Mouse (Mus musculus) spleen, postnatal 36 days (tissue): Measurements from ENCODE around the gene Arap1.

ENCODE experiments used
- DNase-seq, 2 experiments: peaks; one replicate each; pipeline ENCODE4 v3.0.0; 2022; ENCODE audit warnings: low spot score in 2 of 2, mixed read lengths in 1 of 2

Gene Arap1

GRCm38 (mm10) chr7:101361767-101362166 lies 13.9 kb downstream of the Arap1 start:
- peak; percentile 60 to 66 for DNase-seq

GRCm38 (mm10) chr7:101362791-101363191 lies 14.9 kb downstream of the Arap1 start:
- peak; percentile 67 to 73 for DNase-seq

- no peak for DNase-seq
Observed at GRCm38 (mm10) chr7:101363914-101364313, 16.0 kb downstream of the Arap1 start.

GRCm38 (mm10) chr7:101367901-101368852 lies 20.3 kb downstream of the Arap1 start:
- no peak for DNase-seq

GRCm38 (mm10) chr7:101369666-101370065 lies 21.8 kb downstream of the Arap1 start:
- DNase-seq, result peak in 1 of 2 experiments; percentile 61

- no peak for DNase-seq
Observed at GRCm38 (mm10) chr7:101373082-101373481, 25.2 kb downstream of the Arap1 start.

- DNase-seq, result no peak
Observed at GRCm38 (mm10) chr7:101374155-101374554, 26.3 kb downstream of the Arap1 start.

- DNase-seq, result no peak
Observed at GRCm38 (mm10) chr7:101376701-101377340, 29.0 kb downstream of the Arap1 start.

- DNase-seq, result peak; percentile 92 to 93
Observed at GRCm38 (mm10) chr7:101377741-101378262, 29.9 kb downstream of the Arap1 start.

- no peak for DNase-seq
Observed at GRCm38 (mm10) chr7:101378285-101378684, 30.4 kb downstream of the Arap1 start.

GRCm38 (mm10) chr7:101378796-101379465 lies 31.1 kb downstream of the Arap1 start:
- DNase-seq, result no peak

GRCm38 (mm10) chr7:101379732-101380131 lies 31.9 kb downstream of the Arap1 start:
- DNase-seq, result no peak

- no peak for DNase-seq
Observed at GRCm38 (mm10) chr7:101381512-101381911, 33.6 kb downstream of the Arap1 start.

GRCm38 (mm10) chr7:101382378-101382777 lies 34.5 kb downstream of the Arap1 start:
- DNase-seq, result peak; percentile 69 to 79

GRCm38 (mm10) chr7:101383756-101384155 lies 35.9 kb downstream of the Arap1 start:
- no peak for DNase-seq

GRCm38 (mm10) chr7:101384931-101385330 lies 37.1 kb downstream of the Arap1 start:
- no peak for DNase-seq

GRCm38 (mm10) chr7:101385331-101385733 lies 37.5 kb downstream of the Arap1 start:
- no peak for DNase-seq

GRCm38 (mm10) chr7:101385866-101386452 lies 38.1 kb downstream of the Arap1 start:
- DNase-seq, result no peak

- DNase-seq, result no peak
Observed at GRCm38 (mm10) chr7:101389256-101389655, 41.4 kb downstream of the Arap1 start.

GRCm38 (mm10) chr7:101391909-101392479 lies 44.1 kb downstream of the Arap1 start:
- DNase-seq, result no peak

GRCm38 (mm10) chr7:101393015-101393414 lies 45.1 kb downstream of the Arap1 start:
- no peak for DNase-seq
